Mouse (Mus musculus): ENCODE measurements around the gene Lef1. TPM values are rescaled to one million over a fixed set of nuclear protein-coding genes. Genes with fewer than 3 reads are reported as not detected.

Gene Lef1
- polyA plus RNA-seq, 1 experiment from 2014 or later: 5.6 TPM

DNA sequence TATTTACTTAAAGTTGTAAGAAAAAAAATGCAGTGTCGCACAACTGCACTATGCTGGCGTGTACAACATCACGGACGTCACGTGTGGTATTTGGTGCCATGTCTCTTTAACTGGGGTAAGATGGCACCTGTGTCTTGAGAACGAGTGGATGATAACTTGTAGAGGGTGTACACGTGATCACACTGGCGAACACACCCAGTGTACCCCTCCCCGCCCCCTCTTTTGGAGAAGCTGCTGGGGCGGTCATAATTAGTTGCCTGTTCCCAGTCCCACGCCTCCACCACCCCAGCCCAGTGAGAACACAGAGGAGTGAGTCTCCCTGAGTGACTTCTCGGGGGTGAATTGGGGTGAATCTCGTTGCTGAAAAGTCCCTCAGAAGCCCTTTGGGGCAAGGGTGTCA is 5.8 kb downstream of the Lef1 start:
- no peaks in the 10 kb centered on the region for H3K36me3 ChIP-seq (ENCODE audit: control insufficient read depth, insufficient read depth, low read length)
- no peak overlapping the region for H3K9ac ChIP-seq (ENCODE audit: low read length)
- peaks cover 0 to 13% of the 10 kb centered on the region in 2 experiments; a peak in 3 of 4 replicates for H3K4me1 ChIP-seq (ENCODE audit: control insufficient read depth in 2 of 2, insufficient read depth in 2 of 2, low read length in 2 of 2)
- WGBS: 87% methylated on average over 13 of the region's 13 CpGs
- no peaks in the 10 kb centered on the region for H3K9me3 ChIP-seq (ENCODE audit: control insufficient read depth, low read length)
- no peak overlapping the region for H3K27ac ChIP-seq (replicated peaks in 1 of 2; ENCODE audit: control insufficient read depth in 1 of 2, insufficient read depth in 1 of 2, low read depth in 2 of 2, low read length in 2 of 2)
- H3K4me3 ChIP-seq (ENCODE audit: control insufficient read depth in 1 of 2, insufficient read depth in 1 of 2, low read depth in 1 of 2, low read length in 2 of 2): no peak overlapping the region
- peaks cover 15% of the 10 kb centered on the region for H3K27me3 ChIP-seq (ENCODE audit: control insufficient read depth, insufficient read depth, low read length)
- no peak overlapping the region for H3K4me2 ChIP-seq (ENCODE audit: low read length)
- ATAC-seq (ENCODE audit: insufficient number of reproducible peaks, insufficient read depth, low FRiP score, low read depth): no peak

DNA sequence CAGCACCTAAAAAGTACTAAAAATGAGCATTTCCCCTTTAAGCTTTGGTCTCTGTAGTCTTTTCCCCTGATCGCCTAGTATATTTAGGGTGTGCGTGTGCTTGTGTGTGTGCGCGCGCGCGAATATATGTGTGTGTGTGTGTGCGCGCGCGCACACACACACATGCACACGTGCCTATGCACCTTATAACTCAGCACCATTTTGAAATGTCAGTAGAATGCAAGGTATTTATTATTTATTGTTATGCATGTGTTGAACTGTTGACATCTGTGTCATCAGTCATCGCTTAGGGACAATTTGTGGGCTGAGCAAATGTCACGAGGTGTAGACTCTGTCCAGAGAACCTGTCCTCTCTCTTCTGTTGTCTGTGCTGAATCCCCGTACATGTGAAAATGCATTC is 7.1 kb downstream of the Lef1 start:
- H3K4me3 ChIP-seq (ENCODE audit: control insufficient read depth in 1 of 2, insufficient read depth in 1 of 2, low read depth in 1 of 2, low read length in 2 of 2): no peak overlapping the region
- H3K27ac ChIP-seq (replicated peaks in 1 of 2; ENCODE audit: control insufficient read depth in 1 of 2, insufficient read depth in 1 of 2, low read depth in 2 of 2, low read length in 2 of 2): no peak overlapping the region
- H3K4me1 ChIP-seq (ENCODE audit: control insufficient read depth in 2 of 2, insufficient read depth in 2 of 2, low read length in 2 of 2): peaks cover 0 to 6% of the 10 kb centered on the region in 2 experiments; a peak in 3 of 4 replicates
- peaks cover 11% of the 10 kb centered on the region for H3K27me3 ChIP-seq (ENCODE audit: control insufficient read depth, insufficient read depth, low read length)
- H3K9me3 ChIP-seq (ENCODE audit: control insufficient read depth, low read length): no peaks in the 10 kb centered on the region
- no peak for ATAC-seq (ENCODE audit: insufficient number of reproducible peaks, insufficient read depth, low FRiP score, low read depth)
- H3K36me3 ChIP-seq (ENCODE audit: control insufficient read depth, insufficient read depth, low read length): no peaks in the 10 kb centered on the region
- H3K9ac ChIP-seq (ENCODE audit: low read length): no peak overlapping the region
- WGBS: 91% methylated on average over 15 of the region's 15 CpGs
- H3K4me2 ChIP-seq (ENCODE audit: low read length): no peak overlapping the region

DNA sequence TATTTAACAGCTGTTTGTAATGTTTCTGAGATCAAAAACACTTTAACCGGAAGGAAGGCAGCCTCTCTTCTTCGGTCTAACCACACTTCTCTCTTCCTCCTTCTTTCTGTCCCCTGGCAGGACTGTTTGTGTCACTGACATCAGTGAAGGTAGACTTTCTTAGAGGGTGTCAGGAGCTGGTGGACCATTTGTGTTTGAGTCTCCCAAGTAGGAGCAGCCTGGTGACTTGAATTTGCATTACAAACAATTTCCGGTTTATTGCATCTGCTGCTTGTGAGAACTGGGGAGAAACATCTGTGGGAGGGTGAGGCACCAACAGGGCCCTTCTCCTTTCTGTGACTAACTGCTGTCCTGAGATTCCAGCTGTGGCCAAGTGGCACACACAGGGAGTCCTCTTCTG is 7.6 kb downstream of the Lef1 start:
- 57% methylated on average over 3 of the region's 3 CpGs for WGBS
- no peak for ATAC-seq (ENCODE audit: insufficient number of reproducible peaks, insufficient read depth, low FRiP score, low read depth)
- no peak overlapping the region for H3K4me2 ChIP-seq (ENCODE audit: low read length)

DNA sequence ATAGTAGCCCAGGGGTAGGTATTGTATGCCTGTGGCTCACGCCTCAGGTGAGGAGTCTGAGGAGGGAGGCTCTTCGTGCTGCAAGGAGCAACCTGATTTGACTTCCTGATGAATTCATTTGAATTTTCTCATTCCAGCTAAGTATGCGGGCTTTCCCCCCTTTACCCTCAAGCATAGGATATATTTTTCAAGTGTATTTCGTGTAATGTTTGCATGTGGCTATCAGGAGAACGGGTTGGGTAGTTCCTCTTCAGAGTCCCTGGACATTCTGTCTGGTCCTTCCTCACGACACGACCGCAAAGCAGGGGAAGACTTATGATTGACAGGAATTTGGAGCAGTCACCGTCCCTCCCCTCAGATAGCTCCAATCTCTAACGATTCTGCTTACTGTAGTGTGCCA is 9.2 kb downstream of the Lef1 start:
- Histone ChIP-seq H3K27ac (replicated peaks in 1 of 2; ENCODE audit: control insufficient read depth in 1 of 2, insufficient read depth in 1 of 2, low read depth in 2 of 2, low read length in 2 of 2) (no peak overlapping the region), H3K4me3 (ENCODE audit: control insufficient read depth in 1 of 2, insufficient read depth in 1 of 2, low read depth in 1 of 2, low read length in 2 of 2) (no peak overlapping the region), H3K27me3 (ENCODE audit: control insufficient read depth, insufficient read depth, low read length) (peaks cover under 1% of the 10 kb centered on the region; the same call in 1 of the 2 replicates), H3K36me3 (ENCODE audit: control insufficient read depth, insufficient read depth, low read length) (no peaks in the 10 kb centered on the region), H3K4me2 (ENCODE audit: low read length) (no peak overlapping the region), H3K4me1 (ENCODE audit: control insufficient read depth in 2 of 2, insufficient read depth in 2 of 2, low read length in 2 of 2) (no peaks in the 10 kb centered on the region), H3K9me3 (ENCODE audit: control insufficient read depth, low read length) (no peaks in the 10 kb centered on the region), H3K9ac (ENCODE audit: low read length) (no peak overlapping the region)
- WGBS: 59% methylated on average over 10 of the region's 10 CpGs
- no peak for ATAC-seq (ENCODE audit: insufficient number of reproducible peaks, insufficient read depth, low FRiP score, low read depth)

More for the DNA sequence above, 7.6 kb downstream of the Lef1 start:
- Histone ChIP-seq H3K36me3 (ENCODE audit: control insufficient read depth, insufficient read depth, low read length) (no peaks in the 10 kb centered on the region), H3K4me1 (ENCODE audit: control insufficient read depth in 2 of 2, insufficient read depth in 2 of 2, low read length in 2 of 2) (peaks cover 0 to under 1% of the 10 kb centered on the region in 2 experiments; a peak in 1 of 4 replicates), H3K4me3 (ENCODE audit: control insufficient read depth in 1 of 2, insufficient read depth in 1 of 2, low read depth in 1 of 2, low read length in 2 of 2) (no peak overlapping the region), H3K9me3 (ENCODE audit: control insufficient read depth, low read length) (no peaks in the 10 kb centered on the region), H3K27me3 (ENCODE audit: control insufficient read depth, insufficient read depth, low read length) (peaks cover 8% of the 10 kb centered on the region), H3K27ac (replicated peaks in 1 of 2; ENCODE audit: control insufficient read depth in 1 of 2, insufficient read depth in 1 of 2, low read depth in 2 of 2, low read length in 2 of 2) (no peak overlapping the region), H3K9ac (ENCODE audit: low read length) (no peak overlapping the region)

- H3K27ac ChIP-seq (replicated peaks in 1 of 2; ENCODE audit: control insufficient read depth in 1 of 2, insufficient read depth in 1 of 2, low read depth in 2 of 2, low read length in 2 of 2): no peak overlapping the region
- no peak overlapping the region for H3K4me3 ChIP-seq (ENCODE audit: control insufficient read depth in 1 of 2, insufficient read depth in 1 of 2, low read depth in 1 of 2, low read length in 2 of 2)
- no peaks in the 10 kb centered on the region for H3K4me1 ChIP-seq (ENCODE audit: control insufficient read depth in 2 of 2, insufficient read depth in 2 of 2, low read length in 2 of 2)
- H3K36me3 ChIP-seq (ENCODE audit: control insufficient read depth, insufficient read depth, low read length): no peaks in the 10 kb centered on the region
- ATAC-seq (ENCODE audit: insufficient number of reproducible peaks, insufficient read depth, low FRiP score, low read depth): no peak
- 87% methylated on average over 6 of the region's 6 CpGs for WGBS
- no peak overlapping the region for H3K4me2 ChIP-seq (ENCODE audit: low read length)
- H3K9me3 ChIP-seq (ENCODE audit: control insufficient read depth, low read length): no peaks in the 10 kb centered on the region
- H3K9ac ChIP-seq (ENCODE audit: low read length): no peak overlapping the region
- no peaks in the 10 kb centered on the region for H3K27me3 ChIP-seq (ENCODE audit: control insufficient read depth, insufficient read depth, low read length)
Observed at GRCm38 (mm10) chr3:131123501-131123900, 13.2 kb downstream of the Lef1 start.

DNA sequence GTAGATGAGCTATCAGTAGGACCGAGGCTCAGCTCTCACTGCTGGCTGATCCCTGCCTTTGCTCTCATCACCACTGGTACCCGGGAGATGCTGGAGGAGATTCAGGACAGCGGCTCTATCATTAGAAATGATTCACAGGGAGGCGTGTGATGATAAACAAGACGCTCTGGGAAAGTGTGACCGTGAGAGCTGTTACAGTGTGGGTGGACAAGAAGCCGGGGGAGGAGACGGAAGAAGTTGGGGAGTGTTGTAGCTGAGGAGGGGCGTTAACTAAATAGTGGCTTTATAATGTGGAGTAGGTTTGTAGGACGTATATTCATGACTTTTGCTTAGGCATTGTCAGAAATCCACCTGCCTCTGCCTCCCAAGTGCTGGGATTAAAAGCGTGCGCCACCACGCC is 15.6 kb downstream of the Lef1 start:
- WGBS: 80% methylated on average over 13 of the region's 13 CpGs
- H3K27ac ChIP-seq (replicated peaks in 1 of 2; ENCODE audit: control insufficient read depth in 1 of 2, insufficient read depth in 1 of 2, low read depth in 2 of 2, low read length in 2 of 2): no peak overlapping the region
- ATAC-seq (ENCODE audit: insufficient number of reproducible peaks, insufficient read depth, low FRiP score, low read depth): no peak

DNA sequence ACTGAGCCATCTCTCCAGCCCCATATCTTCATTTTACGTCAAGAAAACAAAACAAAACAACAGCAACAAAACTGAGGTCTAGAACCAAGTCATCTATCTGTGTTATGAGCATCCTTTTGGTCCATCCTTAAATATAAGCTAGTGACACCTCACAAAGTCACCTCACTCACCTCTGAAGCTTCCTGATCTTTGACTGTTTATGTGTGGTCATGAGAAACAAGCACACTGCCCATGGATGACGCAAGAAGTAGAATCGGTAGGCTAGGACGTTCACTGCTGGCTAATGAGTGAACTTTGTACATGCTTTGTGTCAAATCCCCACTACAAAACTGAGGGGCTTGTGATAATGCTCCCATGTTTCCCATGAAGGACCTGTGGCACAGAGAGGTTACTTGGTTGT is 16.2 kb downstream of the Lef1 start:
- WGBS: 90% methylated on average over 4 of the region's 4 CpGs
- H3K9ac ChIP-seq (ENCODE audit: low read length): no peak overlapping the region
- no peak for ATAC-seq (ENCODE audit: insufficient number of reproducible peaks, insufficient read depth, low FRiP score, low read depth)
- no peaks in the 10 kb centered on the region for H3K4me1 ChIP-seq (ENCODE audit: control insufficient read depth in 2 of 2, insufficient read depth in 2 of 2, low read length in 2 of 2)
- H3K9me3 ChIP-seq (ENCODE audit: control insufficient read depth, low read length): no peaks in the 10 kb centered on the region
- no peaks in the 10 kb centered on the region for H3K27me3 ChIP-seq (ENCODE audit: control insufficient read depth, insufficient read depth, low read length)
- no peak overlapping the region for H3K4me2 ChIP-seq (ENCODE audit: low read length)
- H3K27ac ChIP-seq (replicated peaks in 1 of 2; ENCODE audit: control insufficient read depth in 1 of 2, insufficient read depth in 1 of 2, low read depth in 2 of 2, low read length in 2 of 2): no peak overlapping the region
- H3K36me3 ChIP-seq (ENCODE audit: control insufficient read depth, insufficient read depth, low read length): no peaks in the 10 kb centered on the region
- no peak overlapping the region for H3K4me3 ChIP-seq (ENCODE audit: control insufficient read depth in 1 of 2, insufficient read depth in 1 of 2, low read depth in 1 of 2, low read length in 2 of 2)

More for the DNA sequence above, 15.6 kb downstream of the Lef1 start:
- Histone ChIP-seq H3K36me3 (ENCODE audit: control insufficient read depth, insufficient read depth, low read length) (no peaks in the 10 kb centered on the region), H3K4me2 (ENCODE audit: low read length) (no peak overlapping the region), H3K9ac (ENCODE audit: low read length) (no peak overlapping the region), H3K27me3 (ENCODE audit: control insufficient read depth, insufficient read depth, low read length) (no peaks in the 10 kb centered on the region), H3K4me1 (ENCODE audit: control insufficient read depth in 2 of 2, insufficient read depth in 2 of 2, low read length in 2 of 2) (no peaks in the 10 kb centered on the region), H3K9me3 (ENCODE audit: control insufficient read depth, low read length) (no peaks in the 10 kb centered on the region), H3K4me3 (ENCODE audit: control insufficient read depth in 1 of 2, insufficient read depth in 1 of 2, low read depth in 1 of 2, low read length in 2 of 2) (no peak overlapping the region)

- Histone ChIP-seq H3K4me2 (ENCODE audit: low read length) (no peak overlapping the region), H3K9ac (ENCODE audit: low read length) (no peak overlapping the region), H3K9me3 (ENCODE audit: control insufficient read depth, low read length) (no peaks in the 10 kb centered on the region), H3K4me1 (ENCODE audit: control insufficient read depth in 2 of 2, insufficient read depth in 2 of 2, low read length in 2 of 2) (peaks cover 11 to 23% of the 10 kb centered on the region in 2 experiments), H3K27me3 (ENCODE audit: control insufficient read depth, insufficient read depth, low read length) (no peaks in the 10 kb centered on the region), H3K27ac (replicated peaks in 1 of 2; ENCODE audit: control insufficient read depth in 1 of 2, insufficient read depth in 1 of 2, low read depth in 2 of 2, low read length in 2 of 2) (no peak overlapping the region), H3K36me3 (ENCODE audit: control insufficient read depth, insufficient read depth, low read length) (no peaks in the 10 kb centered on the region), H3K4me3 (ENCODE audit: control insufficient read depth in 1 of 2, insufficient read depth in 1 of 2, low read depth in 1 of 2, low read length in 2 of 2) (no peak overlapping the region)
- ATAC-seq (ENCODE audit: insufficient number of reproducible peaks, insufficient read depth, low FRiP score, low read depth): no peak
- 46% methylated on average over 9 of the region's 9 CpGs for WGBS
Observed at GRCm38 (mm10) chr3:131134003-131134402, 23.7 kb downstream of the Lef1 start.
